Mouse (Mus musculus) urinary bladder, adult 2 months (tissue): ENCODE measurements around the gene Hnf1a. TPM values are rescaled to one million over a fixed set of nuclear protein-coding genes. Genes with fewer than 3 reads are reported as not detected.
"Not testable (repeated sequence)": the region's sequence is repeated elsewhere in the genome, so short reads cannot be mapped to it uniquely, and the experiment has no call there.

ENCODE experiments used
- DNase-seq: peaks from one replicate; pipeline ENCODE4 v3.0.0; 2022; ENCODE audit warnings: low spot score
- polyA plus RNA-seq: library from polyadenylated mRNA; depleted of rRNA; stranded (reverse); fragments of >200 nt; gene quantifications from 2 replicates; pipeline ENCODE4 v1.2.3, GENCODE M21; 2012

Hnf1a gene
- polyA plus RNA-seq, 1 experiment: 0.06 TPM

DNA sequence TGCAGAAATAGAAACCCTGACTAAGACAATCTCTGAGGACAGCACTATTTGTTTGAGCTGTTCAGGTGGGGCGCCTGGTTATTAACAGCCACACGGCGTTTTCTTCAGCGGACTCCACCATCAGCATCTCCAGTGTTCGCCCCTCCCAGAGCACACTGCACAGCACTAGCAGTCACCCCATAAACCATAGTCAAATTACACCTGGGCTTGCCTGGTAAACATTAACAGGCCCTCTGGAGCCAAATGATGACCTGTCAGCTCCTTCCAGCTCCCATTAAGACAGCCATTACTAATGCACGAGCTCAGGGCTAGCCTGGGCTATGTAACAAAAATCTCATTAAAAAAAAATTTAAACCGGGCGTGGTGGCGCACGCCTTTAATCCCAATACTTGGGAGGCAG, 25.8 kb downstream of the Hnf1a start:
- no peak for DNase-seq

- DNase-seq: no peak
These were observed 28.1 kb downstream of the Hnf1a start for GRCm38 (mm10) chr5:114942766-114943130.

DNA sequence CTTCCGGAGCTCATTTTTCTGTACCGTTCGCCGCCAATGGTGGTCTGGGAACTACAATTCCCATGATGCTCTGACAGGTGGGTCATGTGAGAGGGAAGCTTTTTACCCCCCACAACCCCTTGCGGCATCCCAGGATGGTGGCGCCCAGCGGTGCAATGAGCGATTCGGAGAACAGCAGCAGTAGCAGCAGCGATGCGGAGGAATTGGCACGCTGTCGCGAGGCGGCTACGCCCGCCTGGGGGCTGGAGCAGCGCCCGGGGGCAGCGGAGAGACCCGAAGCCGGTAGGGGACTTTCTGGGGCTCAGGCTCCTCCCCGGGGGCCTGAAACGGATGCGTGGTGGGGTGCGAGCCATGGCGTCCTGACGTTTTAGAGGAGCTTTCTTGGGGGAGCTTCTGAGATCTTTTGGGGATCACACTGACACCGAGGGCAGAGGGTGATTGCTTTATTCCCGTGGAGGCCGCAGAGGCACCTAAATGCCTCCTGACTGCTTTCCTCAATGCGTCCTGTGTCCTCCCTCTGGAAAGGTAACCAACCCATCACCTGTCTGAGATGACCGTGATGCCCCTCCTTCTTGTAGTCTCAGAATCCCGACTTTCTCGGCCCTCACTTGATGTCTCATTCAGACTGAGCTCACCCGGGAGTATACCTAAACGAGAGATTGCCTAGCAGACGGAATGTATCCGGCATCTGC, 28.7 kb downstream of the Hnf1a start, which contains the start of gene 2210016L21Rik:
Gene 2210016L21Rik (plus strand): TSS at position 85 of the 692 bp plus-strand sequence.
- DNase-seq: peak; percentile 66

- DNase-seq: not testable (repeated sequence)
These were observed 29.8 kb downstream of the Hnf1a start for GRCm38 (mm10) chr5:114941138-114941537.

DNA sequence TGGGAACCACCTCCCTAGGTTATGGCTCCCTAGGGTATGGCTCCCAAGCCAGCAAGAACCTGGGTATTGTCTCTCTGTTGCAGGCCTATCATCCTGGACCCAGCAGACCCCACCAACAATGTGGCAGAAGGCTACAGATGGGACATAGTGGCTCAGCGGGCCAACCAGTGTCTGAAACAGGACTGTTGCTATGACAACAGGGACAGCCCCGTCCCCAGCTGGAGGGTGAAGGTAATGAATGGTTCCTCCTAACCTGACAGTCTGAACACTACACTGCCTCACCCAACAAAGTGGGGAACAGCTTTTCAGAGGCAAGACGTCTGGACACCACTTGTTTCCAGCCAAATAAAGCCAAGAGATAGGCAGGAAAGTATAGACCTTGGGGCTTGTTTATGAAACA, 35.1 kb downstream of the Hnf1a start:
- DNase-seq: no peak

DNA sequence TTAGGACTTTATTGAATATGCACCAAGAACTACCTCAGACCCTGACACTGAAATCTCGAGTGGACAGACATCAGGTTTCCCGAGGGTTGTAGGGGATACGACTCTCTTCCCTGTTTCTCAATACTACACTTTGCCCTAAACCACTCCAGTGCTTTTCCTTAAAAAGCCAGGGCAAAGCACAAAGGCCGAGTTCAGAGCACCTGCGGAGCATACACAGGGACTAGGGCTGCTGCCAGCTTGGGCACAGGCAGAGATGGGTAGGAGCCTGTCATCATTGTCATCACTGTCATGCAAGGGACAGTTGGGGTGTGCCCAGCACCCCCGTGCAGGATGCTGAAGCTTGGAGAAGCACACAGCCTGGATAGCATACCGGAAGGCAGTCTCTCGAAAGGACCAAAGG, 37.7 kb downstream of the Hnf1a start:
- no peak for DNase-seq

DNA sequence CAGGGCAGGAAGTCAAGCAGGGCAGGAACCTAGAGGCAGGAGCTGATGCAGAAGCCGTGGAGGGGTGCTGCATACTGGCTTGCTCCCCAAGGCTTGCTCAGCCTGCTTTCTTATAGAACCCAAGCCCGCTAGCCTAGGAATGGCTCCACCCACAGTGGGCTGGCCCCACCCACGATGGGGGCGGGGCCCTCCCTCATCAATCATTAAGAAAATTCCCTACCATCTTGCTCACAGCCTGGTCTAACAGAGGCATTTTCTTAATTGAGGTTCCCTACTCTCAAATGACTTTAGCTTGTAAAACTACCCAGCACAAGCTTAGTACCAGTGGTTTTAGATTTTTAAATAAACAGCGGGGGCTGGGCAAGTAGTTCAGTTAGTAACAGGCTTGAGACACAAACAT, 39.3 kb downstream of the Hnf1a start:
- DNase-seq: no peak

DNA sequence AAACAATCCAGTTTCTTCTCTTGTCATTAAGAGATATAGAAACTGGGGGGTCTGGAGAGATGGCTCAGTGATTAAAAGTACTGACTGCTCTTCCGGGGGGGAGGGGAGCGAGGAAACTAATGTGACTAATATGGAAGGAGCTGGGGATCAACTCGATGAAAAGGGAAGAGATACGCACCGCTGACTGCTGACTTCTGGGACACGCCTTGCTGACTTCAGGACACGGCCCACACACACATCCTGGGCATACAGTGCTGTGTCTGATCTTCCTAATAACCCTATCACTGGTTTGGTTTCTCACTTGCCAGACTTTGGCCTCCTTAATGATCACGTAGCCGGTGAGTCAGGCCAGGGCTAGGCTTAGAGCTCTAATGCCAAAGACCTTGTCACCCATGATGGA, 44.1 kb downstream of the Hnf1a start:
- no peak for DNase-seq

DNA sequence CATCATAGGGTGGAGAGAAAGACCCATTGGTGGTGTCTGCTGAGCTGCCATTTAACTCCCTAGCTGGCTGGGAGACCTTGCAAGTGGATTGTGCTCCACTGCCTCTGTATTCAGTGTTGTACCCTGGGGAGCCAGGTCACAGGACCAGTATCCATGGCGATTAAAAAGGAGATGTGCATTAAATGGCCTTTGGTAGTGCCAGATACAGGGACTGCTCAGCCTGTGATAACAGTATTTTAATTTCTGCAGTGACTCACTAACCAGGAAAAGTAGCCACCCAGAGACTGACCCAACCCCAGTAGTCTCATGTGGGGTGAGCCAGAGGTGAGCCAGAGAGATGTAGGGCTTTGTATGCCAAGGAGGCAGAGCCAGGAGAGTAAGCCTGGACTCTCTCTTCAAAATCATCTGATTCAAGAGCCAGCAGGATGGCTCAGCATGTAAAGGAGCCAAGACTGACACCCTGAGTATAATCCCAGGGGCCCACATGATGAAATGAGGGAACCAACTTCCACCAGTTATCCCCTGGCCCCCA, 44.7 kb downstream of the Hnf1a start:
- no peak for DNase-seq

DNA sequence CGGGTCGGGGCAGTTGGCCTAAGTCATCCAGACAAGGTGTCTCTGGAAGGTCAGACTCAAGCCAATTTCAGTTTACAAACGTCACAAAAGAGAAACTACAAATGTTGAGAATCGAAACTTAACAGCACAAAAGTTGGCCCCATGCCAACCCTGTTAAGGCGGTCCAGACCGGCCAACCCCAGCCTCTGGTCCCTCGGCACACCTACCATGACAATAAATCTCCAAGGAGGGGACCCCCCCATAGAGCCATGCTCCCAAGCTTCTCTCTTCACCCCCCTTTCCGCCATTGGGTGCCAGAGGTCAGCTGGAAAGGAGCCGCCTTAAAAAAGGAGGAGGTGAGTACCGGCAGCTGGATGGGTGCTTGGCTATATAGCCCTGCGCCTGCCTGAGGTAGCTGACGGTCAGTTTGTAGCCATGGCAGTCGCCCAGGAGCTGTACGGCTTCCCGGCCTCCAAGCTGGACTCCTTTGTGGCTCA, 47.9 kb downstream of the Hnf1a start, which contains the start of gene Oasl1:
Gene Oasl1 (plus strand): TSS at position 243 of the 476 bp plus-strand sequence.
- DNase-seq: peak; percentile 40

GRCm38 (mm10) chr5:114922366-114922731, 48.5 kb downstream of the Hnf1a start:
- no peak for DNase-seq

GRCm38 (mm10) chr5:114921551-114922365, 49.1 kb downstream of the Hnf1a start:
- no peak for DNase-seq

GRCm38 (mm10) chr5:114917357-114917756, 53.5 kb downstream of the Hnf1a start:
- not testable (repeated sequence) for DNase-seq

- DNase-seq: no peak
These were observed 54.1 kb downstream of the Hnf1a start for GRCm38 (mm10) chr5:114916777-114917176.

GRCm38 (mm10) chr5:114915854-114916253, 55.0 kb downstream of the Hnf1a start:
- no peak for DNase-seq

DNA sequence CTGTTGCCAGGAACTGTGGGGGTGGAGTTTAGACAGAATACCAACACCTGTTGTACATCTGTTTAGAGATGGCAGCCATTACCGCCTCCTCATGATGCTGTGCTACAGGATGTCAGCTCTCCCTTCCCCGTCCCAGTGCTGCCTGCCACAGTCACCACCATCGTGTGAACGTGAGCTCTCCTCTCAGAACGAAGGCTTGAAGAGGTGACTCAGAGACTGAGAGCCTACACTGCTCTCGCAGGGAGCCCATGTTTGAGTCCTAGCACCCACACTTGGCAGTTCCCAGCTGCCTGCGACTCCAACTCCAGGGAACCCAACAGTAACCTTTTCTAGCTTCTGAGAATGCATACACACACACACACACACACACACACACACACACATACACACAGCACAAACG, 56.0 kb downstream of the Hnf1a start:
- DNase-seq: no peak

DNA sequence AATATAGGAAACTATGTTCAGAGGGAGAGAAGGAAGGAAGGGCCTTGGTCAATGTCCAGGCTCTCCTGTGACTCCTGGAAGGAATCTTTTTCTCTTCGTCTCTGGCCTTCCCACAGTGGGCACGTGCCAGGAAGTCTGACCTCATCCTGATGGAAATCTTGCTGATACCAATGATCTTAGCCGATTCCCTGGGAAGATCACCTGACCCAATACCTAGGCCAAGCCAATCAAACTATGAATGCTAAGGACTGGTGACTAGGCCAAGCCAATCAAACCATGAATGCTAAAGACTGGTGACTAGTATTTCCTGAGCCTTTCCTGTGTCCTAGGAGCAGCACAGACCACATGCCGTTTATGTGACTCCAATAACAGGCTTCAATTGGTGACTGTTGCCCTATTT, 57.2 kb downstream of the Hnf1a start:
- no peak for DNase-seq

DNA sequence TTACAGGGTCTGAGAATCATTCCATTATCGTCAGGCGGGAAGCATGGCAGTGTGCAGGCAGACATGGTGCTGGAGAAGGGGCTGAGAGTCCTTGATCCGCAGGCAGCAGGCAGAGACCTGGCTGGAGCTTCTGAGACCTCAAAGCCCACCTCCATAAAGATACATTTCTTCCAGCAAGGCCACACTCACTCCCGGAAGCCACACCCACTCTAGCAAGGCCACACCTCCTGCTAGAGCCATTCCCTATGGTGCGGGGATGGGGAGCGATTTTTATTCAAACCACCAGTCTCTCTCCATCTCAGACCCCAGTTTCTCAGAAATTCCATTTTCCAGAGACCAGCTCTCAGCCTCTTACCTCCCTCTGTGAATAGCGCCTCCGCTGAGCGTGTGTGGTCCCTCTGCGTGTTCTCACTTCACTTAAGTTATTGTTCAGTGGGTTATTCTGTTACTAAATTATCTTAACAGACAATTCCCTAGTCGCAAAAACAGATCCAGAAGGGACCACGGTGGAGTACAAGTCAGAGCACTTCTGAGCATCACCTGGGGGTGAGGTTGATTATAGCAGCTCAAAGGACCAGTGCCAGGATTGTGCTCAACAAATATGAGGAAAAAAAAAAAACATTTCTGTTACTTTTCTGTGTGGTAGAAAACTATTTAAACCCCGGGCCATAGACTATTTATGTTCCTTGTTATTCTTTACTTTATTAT, 62.1 kb downstream of the Hnf1a start:
- DNase-seq: no peak

GRCm38 (mm10) chr5:114902413-114902812, 68.5 kb downstream of the Hnf1a start:
- no peak for DNase-seq
